Comparison of ENCODE assay signal across 8 mouse cellular contexts in genomic region chrX:141475110-141475509, GRCm38 (mm10). TPM values are rescaled to one million over a fixed set of nuclear protein-coding genes. Genes with fewer than 3 reads are reported as not detected.
A peak's percentile ranks its signal among the peaks of the same experiment; 100 is the strongest.
DNase-seq lines count a peak whose midpoint lies in the region; ATAC-seq and TF ChIP-seq lines count a peak whose summit lies in the region.

TSS of gene Col4a5 (plus strand) at chrX:141475385.

- WGBS in lung, postnatal 0 days: 16% methylated on average over 12 of the region's 13 CpGs

- TF ChIP-seq CTCF in lung, postnatal 0 days (IDR thresholded peaks at IDR 0.05): 0 out of 2 replicates have a peak, but pooled peaks have one; percentile 2

- peak within 1 kb of the TSS; percentile 45 for H3K4me3 ChIP-seq in lung, postnatal 0 days (ENCODE audit: low read depth, low read length)

- peak within 1 kb of the TSS; percentile 56 for H3K4me2 ChIP-seq in lung, postnatal 0 days (replicated peaks; ENCODE audit: low read depth, low read length)

- peak; percentile 79 for DNase-seq in ZHBTc4 (ENCODE audit: low read depth, low spot score)
- peak; percentile 5 for DNase-seq in cerebellum, adult 9-11 months
- peak; percentile 9 to 25 for DNase-seq in frontal cortex, postnatal 10 days (ENCODE audit: low spot score in 2 of 2)
- peak; percentile 2 for DNase-seq in layer of hippocampus, adult 9-11 months
- DNase-seq in lung, postnatal 0 days (ENCODE audit: low spot score): peak; percentile 83
- DNase-seq in ovary, postnatal 14 days (ENCODE audit: low spot score): peak; percentile 46

- no peaks in the 10 kb centered on the region for H3K9me3 ChIP-seq in lung, postnatal 0 days (ENCODE audit: low read length)

- no peaks in the 10 kb centered on the region for H3K4me1 ChIP-seq in lung, postnatal 0 days (ENCODE audit: insufficient read depth, low read depth, low read length)

- TF ChIP-seq EP300 in lung, postnatal 0 days (IDR thresholded peaks at IDR 0.05): no peak

- H3K27ac ChIP-seq in lung, postnatal 0 days (ENCODE audit: low read length): peak within 1 kb of the TSS; percentile 68

- peak; percentile 83 to 89 for ATAC-seq in hematopoietic stem cell, adult 5-6 weeks (replicated peaks in 1 of 2; ENCODE audit: insufficient read depth in 1 of 2, low FRiP score in 2 of 2, low TSS enrichment in 1 of 2, low read depth in 1 of 2, poor library complexity in 2 of 2, severe bottlenecking in 2 of 2)
- peak; percentile 88 for ATAC-seq in lung, postnatal 0 days
- no peak for ATAC-seq in erythroid progenitor cell, adult 5-6 weeks (replicated peaks; ENCODE audit: low FRiP score, poor library complexity, severe bottlenecking)

- H3K27me3 ChIP-seq in lung, postnatal 0 days (replicated peaks; ENCODE audit: insufficient read depth, low read length): no peaks in the 10 kb centered on the region

- peak within 1 kb of the TSS; percentile 41; the same call in 1 of the 2 replicates for H3K9ac ChIP-seq in lung, postnatal 0 days (replicated peaks; ENCODE audit: low read depth)

- no peaks in the 10 kb centered on the region for H3K36me3 ChIP-seq in lung, postnatal 0 days (ENCODE audit: insufficient read depth, low read length)

RNA-seq across cellular contexts. Expression of gene Col4a5, which starts in this region (rescaled TPM):
- total RNA-seq in hematopoietic stem cell, adult 5-6 weeks (2017): 0.19 TPM in 1 of 2 replicates, not detected in the other
- polyA plus RNA-seq in lung, postnatal 0 days (2015; fragmentation: Nextera tagmentation; extraction: Ambion mirVana): 18.1 and 22.0 TPM in 2 replicates
- not detected in 2 replicates for total RNA-seq in erythroid progenitor cell, adult 5-6 weeks (2015; ENCODE audit: low replicate concordance)
- not detected in 2 replicates for total RNA-seq in erythroid progenitor cell, adult 5-6 weeks (2017; ENCODE audit: low replicate concordance)

Comparison
In these comparisons a context has a peak if more than half of its experiments do, and no peak if none do; other contexts are left out.
1. Peak in ATAC-seq in hematopoietic stem cell, adult 5-6 weeks; RNA of the gene not detected or under 1 TPM.
2. DNase-seq: peak in every context shown above with its lines; median percentile 83 in lung, postnatal 0 days; 79 in ZHBTc4; 46 in ovary, postnatal 14 days; 17 in frontal cortex, postnatal 10 days; 5 in cerebellum, adult 9-11 months; 2 in layer of hippocampus, adult 9-11 months.